Mouse (Mus musculus): ENCODE measurements around the gene Esyt1.

DNA sequence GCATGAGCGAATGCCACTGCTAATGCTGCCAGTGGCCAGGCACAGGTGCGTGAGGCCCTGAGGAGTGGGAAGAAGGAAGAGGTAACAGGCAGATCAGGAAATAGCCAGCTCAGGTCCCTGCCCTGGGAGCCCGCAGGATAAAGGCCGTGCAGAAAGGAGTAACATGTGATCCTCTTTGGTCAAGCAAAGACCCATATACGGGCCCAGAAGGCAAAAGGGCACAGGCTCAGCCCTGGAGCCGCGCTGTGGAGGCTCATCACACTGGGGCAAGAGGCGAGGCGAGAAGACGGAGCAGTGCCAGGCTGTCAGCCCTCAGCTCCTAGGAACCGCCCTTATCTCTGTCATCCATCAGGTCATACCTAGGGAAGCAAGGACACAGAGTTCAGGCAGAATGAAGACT, 15.4 kb downstream of the Esyt1 start:
- TF ChIP-seq CTCF (IDR thresholded peaks at IDR 0.05; ENCODE audit: borderline replicate concordance, insufficient read depth, low read length): no peak
- no peak for TF ChIP-seq POLR2A (IDR thresholded peaks at IDR 0.05; ENCODE audit: low read depth, low read length)

Measured in embryonic fibroblast, embryonic 13.5 days (primary cell).